Mouse (Mus musculus): ENCODE measurements around the gene Podxl.
"Not testable (repeated sequence)": the region's sequence is repeated elsewhere in the genome, so short reads cannot be mapped to it uniquely, and the experiment has no call there.

Gene Podxl

DNA sequence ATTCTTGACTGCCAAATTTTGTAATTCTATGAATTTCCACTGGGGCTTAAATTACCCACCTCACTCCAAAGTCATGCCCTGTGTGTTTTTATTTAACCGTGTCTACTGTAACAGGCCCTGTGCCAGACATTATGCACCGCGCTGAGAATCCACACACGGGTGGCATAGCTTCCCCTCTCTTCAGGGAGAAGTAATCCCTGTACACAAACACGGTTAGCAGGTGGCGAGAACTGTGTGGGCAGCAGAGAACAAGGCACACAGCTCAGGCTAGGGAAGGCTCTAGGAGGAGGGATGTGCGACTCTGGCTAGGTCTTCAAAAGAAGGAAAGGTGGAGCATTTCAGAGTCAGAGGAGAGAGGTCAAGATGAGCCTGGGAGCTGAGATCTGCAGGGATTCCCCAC, 3.4 kb upstream of the Podxl start:
- DNase-seq (ENCODE audit: low read depth, low spot score), result no peak

DNA sequence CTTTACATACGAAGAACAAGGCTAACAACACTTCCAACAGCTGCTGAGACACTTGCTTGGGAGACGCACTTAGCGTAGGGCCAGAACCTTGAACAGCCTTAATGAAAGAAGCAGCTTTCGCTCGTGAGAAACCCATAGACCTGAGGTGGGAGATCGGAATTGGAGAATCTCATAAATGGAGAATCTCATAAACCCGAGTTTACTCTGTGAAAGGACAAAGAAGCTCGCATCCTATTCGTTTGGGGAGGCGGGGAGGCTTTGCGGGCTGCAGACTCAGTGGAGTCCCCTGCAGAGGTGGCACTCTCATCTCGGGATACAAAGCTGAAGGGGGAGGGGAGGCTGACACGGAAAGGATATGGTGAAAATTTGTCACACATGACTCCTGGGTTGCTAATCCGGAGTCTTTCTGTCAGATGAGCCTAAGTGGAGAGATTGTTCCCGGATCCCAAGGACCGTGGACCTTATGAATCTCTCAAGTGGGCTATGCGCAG, 1.2 kb upstream of the Podxl start:
- DNase-seq (ENCODE audit: low read depth, low spot score), result no peak

GRCm38 (mm10) chr6:31564182-31564531, 376 bp upstream of the Podxl start:
- DNase-seq (ENCODE audit: low read depth, low spot score), result no peak

DNA sequence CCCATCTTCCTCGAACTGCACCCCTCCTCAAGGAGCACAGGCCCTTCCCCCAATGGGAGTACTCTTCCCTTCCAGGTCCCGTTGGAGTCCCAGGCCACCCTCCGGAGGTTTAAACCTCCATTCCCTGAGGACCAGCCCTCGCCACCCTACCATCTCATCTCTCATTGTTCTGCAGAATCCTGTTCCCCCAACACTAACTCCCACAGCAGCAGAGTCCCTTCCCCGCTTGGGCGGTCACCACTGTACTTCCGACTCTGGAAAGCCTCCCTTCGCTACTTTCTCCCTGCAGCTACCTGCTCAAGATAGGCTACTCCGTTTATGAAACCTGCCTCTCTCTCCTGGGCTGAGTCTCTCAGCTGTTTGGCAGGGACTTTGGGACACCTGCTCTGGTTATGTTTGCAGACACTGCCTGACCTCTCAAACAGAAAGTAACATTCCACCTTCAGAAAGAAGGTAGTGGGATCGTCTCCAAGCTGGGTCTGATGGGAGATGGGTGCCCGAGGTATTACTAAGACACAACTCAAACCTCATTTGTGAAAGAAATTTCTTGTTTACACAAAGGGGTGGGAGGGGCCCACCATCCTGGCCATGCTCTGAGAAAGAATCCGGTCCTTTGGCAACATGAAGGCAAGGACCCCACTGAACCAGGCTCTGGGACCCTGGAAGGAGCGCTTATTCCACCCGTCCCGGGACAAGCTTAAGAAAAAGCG, 1.3 kb downstream of the Podxl start:
- DNase-seq (ENCODE audit: low read depth, low spot score), result no peak

- not testable (repeated sequence) for DNase-seq (ENCODE audit: low read depth, low spot score)
These were observed 1.8 kb downstream of the Podxl start for GRCm38 (mm10) chr6:31561948-31562347.

DNA sequence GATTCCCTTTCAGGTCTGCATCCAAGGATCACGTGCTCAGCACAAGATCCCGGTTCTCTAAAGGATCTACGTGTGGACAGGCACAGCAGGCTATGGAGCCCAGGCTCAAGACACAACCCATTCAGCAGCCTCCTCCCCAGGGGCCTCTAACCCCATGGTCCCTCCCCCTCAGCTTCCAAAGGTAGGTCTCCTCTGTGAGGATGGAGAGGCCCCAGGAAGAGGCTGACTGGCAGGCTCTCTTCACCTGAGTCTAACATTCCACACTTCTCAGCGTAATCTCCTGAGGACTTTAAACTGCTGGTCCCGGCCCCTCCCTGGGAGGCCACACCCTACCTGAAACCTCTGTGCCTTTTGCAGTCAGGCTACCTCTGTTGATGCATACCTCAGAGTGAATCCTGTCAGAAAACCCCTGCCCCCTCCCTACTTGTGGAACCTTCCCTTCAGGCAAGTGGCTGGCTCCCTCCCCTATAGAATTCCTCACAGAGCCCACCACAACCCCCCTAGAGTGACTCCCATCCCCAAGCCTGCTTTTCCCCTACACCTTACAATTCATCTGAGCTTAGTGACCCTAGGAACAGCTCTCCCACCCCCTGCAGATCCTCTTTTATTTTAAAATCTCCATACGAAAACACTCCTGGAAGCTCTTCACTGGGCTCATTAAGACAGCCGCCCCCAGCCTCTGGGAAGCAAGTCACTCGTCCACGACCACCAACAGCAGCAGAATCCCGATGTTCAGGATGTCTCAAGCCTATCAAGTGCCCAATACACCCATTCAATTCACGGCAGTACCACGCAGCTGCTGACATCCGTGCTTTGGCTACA, 3.4 kb downstream of the Podxl start:
- DNase-seq (ENCODE audit: low read depth, low spot score), result no peak

DNA sequence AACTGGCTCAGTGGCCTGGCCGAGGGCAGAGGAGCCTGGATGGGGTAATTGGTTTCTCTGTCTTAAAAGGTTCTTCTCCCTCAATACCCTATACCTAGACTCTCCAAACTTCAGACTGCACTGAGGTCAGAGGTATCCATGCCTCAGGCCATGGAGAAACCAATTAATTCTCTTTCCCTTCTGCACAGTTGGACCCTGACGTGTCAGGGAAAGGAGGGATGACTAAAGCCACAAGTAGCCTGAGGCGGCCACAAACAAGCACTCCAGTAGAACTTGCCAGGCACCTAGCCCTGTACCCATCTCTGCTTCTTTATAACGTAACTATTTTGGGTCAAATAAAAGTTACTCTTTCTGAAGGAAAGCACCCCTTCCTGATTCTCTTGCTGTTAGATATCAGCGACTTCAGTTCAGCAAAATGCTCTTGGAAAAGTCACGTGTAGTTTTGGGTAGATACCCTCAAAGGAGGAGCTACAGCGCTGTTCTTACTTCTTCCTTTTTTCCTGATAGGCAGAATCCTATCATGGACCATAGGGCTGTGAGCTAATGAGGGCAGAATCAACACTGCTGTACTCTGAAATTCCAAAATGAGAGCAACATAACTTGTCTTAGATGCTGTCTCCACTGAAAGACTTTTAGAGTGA, 7.2 kb downstream of the Podxl start:
- no peak for DNase-seq (ENCODE audit: low read depth, low spot score)

GRCm38 (mm10) chr6:31550876-31551532, 12.8 kb downstream of the Podxl start:
- DNase-seq (ENCODE audit: low read depth, low spot score), result no peak

DNA sequence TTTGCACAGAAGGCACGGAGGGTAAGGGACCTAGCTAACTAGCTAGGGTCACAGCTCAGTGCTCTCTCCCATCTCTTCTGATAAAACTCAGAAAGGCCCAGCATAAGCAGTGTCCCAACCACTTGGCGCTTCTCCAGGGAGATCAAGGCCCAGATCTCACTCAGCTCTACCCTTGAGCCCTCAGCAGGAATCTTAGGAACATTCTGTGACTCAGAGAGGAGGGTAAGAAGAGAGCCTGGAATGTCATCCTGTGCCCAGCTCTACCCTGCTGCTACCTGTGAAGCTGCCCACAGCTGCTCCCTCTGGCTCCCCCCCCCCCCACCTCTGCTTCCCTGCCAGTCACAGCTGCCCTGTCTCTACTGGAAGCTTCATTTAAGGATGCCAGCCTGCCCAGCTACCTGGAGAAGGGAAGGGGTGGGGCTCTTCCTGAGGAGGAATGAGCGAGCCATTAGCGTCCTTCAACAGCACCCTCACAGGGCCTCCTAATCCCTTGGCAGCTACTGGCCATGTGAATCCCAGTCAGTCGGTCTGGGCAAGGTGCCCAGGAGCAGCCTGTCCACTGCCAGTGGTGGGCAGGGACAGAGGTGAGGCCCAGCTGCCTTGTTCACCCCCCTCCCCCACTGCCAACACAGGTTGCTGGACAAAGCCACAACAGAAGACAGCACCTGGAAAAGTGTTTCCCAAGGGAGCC, 14.3 kb downstream of the Podxl start:
- DNase-seq (ENCODE audit: low read depth, low spot score), result peak; percentile 69

DNA sequence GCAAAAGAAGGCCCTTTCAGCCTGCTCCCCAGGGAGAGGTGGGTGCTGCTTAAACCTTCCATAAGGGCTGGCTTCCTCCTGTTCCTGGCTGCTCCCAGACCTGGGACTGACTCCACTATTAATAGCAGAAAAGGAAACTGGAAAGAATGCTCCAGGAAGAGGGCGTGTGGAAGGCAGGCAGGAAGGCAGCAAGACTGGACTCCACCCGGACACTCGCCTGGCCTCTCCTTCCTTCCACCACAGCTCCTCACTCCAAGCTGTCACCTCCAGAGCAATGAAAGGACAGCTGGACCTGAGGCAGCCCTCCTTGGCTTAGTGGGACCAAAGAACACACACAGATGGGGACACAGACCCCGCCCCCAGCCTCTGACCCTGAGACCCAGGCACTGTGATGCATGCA, 19.5 kb downstream of the Podxl start:
- DNase-seq (ENCODE audit: low read depth, low spot score), result no peak

DNA sequence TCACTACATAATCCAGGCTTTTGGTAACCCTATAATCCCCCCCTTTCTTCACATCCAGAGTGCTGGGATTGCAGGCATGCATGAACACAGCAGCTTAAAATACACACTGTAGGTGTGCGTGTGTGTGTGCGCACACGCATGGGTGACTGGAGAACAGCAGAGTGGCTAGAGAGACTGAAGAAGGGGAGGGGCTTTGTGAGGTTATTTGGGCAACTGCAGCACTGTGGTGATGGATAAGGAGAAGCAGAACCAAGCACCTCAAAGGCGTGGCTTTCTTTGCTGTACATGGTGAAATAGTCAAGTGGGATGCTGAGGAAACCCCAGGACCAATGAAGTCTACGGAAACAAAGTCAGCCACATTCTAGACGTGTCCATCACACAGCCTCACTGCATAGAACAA, 23.8 kb downstream of the Podxl start:
- DNase-seq (ENCODE audit: low read depth, low spot score), result no peak

- no peak for DNase-seq (ENCODE audit: low read depth, low spot score)
These were observed 25.7 kb downstream of the Podxl start for GRCm38 (mm10) chr6:31538112-31538511.

DNA sequence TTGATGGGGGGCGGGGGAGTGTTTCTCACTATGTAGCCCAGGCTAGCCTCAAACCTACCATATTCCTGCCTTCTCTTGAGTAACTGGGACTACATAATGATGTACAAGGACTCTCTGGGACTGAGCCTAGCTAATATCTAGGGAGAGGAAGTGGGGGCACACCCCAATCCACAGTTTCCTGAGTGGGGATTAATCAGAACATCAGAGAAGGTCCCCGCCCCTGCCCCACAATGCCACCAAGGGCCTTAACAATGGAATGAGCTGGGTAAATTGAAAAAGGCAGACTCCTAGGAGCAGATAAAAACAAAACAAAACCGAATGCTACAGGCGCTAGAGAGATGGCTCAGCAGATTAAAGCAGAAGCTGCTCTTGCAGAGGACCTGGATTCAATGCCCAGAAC, 26.6 kb downstream of the Podxl start:
- DNase-seq (ENCODE audit: low read depth, low spot score), result no peak

- no peak for DNase-seq (ENCODE audit: low read depth, low spot score)
These were observed 29.1 kb downstream of the Podxl start for GRCm38 (mm10) chr6:31534705-31535104.

GRCm38 (mm10) chr6:31531880-31532279, 31.9 kb downstream of the Podxl start:
- DNase-seq (ENCODE audit: low read depth, low spot score), result no peak

DNA sequence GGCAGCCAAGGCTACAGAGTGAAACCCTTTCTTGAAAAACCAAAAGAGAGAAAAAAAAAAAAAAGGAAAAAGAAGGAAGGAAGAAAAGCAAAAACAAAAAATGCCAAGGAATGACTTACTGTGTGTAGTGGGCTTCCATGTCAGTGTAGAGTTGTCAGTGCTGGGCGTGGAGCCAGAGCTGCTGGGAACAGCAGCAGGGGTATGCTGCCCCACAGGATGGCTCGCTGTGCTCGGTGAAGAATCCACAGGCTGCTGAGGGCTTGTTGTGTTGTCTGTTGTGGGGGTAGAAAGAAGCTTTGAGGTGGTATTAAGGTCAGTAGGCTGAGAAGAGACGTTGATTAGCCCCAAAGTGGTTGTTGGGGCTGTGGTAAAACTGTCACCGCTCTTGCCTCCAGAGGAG, 35.4 kb downstream of the Podxl start:
- no peak for DNase-seq (ENCODE audit: low read depth, low spot score)

GRCm38 (mm10) chr6:31527897-31528296, 35.9 kb downstream of the Podxl start:
- DNase-seq (ENCODE audit: low read depth, low spot score), result peak; percentile 65

DNA sequence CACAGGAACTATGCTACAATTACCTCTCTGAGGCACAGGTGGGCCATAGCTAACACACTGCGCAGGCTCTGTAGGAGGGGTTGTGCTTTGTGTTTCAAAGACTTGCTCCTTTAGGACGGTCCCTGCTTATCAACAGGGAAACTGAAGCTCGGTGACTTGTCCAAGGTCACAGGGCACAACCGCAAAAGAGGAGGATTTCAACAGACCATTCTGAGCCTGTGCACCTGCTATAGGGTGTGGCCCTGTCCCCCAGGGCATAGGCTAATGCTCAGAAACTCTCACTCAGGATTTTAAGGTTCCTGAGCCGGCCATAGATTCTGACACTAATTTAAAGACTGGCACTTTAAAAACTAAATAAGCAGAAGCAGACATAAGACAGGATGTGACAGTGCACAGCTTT, 36.9 kb downstream of the Podxl start:
- DNase-seq (ENCODE audit: low read depth, low spot score), result no peak

DNA sequence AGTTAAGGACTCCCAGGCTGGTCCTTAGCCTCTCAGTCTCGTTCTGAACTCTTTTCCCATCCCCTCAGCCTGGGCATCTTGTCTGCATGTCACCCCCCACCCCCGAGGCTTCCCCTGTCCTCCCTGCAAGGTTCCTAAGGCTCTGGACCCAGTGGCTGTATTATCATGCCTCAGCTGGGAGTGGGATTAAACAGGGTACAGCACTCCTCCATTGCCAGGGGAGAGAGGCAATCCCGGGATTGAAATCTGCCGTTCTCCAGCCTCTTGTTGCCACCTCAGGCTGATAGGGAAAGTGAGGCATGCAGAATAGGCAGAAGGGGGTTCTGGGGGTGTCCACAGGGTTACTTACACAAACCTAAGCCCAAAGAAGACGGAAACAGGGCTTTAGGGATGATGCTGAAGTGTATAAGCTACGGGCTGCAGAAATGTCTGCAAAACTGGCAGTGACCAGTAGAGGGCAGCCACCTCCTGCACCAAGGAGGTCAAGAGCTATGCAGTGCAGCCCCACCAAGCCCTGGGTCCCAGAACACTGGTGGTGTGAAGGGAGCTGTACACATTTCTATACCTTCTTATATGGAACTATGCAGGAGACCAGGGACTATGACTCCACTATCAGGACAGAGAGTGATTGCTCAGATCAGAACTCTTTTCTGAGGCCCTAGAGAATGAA, 38.4 kb downstream of the Podxl start:
- DNase-seq (ENCODE audit: low read depth, low spot score), result peak; percentile 58

- DNase-seq (ENCODE audit: low read depth, low spot score), result no peak
These were observed 39.1 kb downstream of the Podxl start for GRCm38 (mm10) chr6:31524647-31525046.

GRCm38 (mm10) chr6:31524121-31524520, 39.7 kb downstream of the Podxl start:
- no peak for DNase-seq (ENCODE audit: low read depth, low spot score)
